Mouse (Mus musculus) ES-CJ7 (cell line): ENCODE results near the gene Prkag1.
A peak's percentile ranks its signal among the peaks of the same experiment; 100 is the strongest.

ENCODE experiments used
- DNase-seq: peaks from one replicate; pipeline ENCODE4 v3.0.0; 2011; ENCODE audit warnings: low read depth, low spot score

Prkag1 gene

GRCm38 (mm10) chr15:98772511-98773211, 58.7 kb downstream of the Prkag1 start:
- DNase-seq: peak; percentile 45

DNA sequence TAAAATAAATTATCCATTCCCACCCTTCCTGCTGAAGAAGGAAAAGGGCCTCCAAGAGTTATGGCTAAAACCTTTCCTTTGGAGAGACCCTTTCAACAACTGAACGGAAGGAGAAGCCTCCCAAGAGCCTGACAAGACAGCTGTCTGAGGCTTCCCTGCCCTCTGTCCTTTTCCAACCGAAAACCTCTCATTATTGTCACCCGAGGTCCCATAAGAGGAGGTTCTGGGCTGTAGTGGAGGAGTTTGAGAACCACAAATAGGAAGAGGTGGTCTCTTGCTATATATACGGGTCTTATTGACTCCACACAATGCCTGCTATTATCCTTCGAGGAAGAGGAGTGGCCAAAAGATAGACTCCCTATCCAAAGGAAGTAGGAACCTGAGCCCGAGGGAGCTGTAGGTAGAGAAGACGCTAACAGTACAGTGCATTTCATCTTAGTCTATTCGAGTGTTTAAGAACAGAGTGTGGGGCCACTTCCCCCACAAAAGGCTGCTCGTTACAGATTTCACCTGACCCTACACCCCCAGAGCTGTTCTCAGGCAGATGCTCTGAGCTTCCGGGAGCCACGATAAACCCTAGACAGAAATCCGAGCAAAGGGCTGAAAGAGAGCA, 59.4 kb downstream of the Prkag1 start:
- no peak for DNase-seq

DNA sequence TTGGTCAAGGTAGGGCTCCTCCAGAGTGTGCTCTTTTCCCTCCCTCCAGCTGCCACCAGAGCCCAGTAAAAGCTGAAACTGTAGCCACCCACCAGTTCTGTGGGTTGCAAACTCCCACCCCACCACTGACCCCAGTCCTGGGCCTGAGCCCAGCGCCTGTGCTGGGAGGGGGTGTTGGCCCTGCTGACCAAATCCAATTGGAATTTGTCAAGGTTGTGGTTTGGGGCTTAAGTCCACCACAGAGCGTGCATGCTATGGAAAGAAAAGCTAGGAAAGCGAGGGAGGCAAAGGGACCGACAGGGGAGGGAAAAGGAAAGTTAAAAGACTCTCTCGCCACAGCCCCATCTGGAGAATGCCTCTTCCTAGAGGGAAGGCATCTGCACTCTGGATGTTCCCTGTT, 63.1 kb downstream of the Prkag1 start:
- no peak for DNase-seq

- DNase-seq: no peak
Measured at GRCm38 (mm10) chr15:98765929-98766328, 65.4 kb downstream of the Prkag1 start.
